Mouse (Mus musculus) ES-Bruce4 (cell line): ENCODE measurements at regions not wholly inside any gene's neighbourhood (a gene's known extent, or its start where the extent isn't known, plus 50 kb on each side); places are given as distances from the start of the nearest gene placed in this dataset.

ENCODE experiments used
- CTCF ChIP-seq: IDR thresholded peaks from one replicate; pipeline ENCODE4 v1.8.1; 2011; ENCODE audit warnings: low read depth, low read length
- EP300 ChIP-seq: IDR thresholded peaks from 2 replicates; pipeline ENCODE4 v1.6.1; 2011; ENCODE audit warnings: low read depth, low read length; ENCODE audit not compliant: insufficient read depth

DNA sequence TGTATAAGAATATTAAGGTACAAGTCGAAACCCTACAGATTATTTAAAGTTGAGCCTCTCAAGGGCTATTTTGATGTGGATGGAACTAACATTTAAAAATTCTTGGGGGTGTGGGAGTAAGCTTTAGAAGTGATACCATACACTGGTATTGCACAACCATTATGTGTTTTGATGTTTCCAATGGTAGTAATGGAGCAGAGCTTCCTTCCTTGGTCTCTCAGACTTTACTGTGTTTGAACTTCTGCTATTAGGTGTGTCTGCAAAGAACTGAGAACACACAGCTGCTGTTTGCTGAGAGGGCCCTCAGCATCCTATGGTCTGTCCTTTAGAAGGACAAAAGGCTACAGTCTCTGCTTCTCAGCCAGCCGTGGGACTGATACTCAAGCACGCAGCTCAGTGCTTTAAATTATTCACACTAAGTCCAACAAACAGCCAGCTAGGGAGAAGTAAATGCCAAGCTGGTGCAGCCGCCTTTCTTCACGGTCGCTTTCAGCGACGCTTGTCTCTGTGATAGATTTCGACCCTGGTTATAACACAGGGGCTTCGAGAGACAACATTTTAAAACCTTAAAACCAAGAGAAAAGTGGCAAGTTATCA lies 479.5 kb downstream of the Ccdc171 start:
- TF ChIP-seq EP300 (no peak), CTCF (no peak)
